ENCODE assay signal across 12 mouse cellular contexts in the genomic region with DNA sequence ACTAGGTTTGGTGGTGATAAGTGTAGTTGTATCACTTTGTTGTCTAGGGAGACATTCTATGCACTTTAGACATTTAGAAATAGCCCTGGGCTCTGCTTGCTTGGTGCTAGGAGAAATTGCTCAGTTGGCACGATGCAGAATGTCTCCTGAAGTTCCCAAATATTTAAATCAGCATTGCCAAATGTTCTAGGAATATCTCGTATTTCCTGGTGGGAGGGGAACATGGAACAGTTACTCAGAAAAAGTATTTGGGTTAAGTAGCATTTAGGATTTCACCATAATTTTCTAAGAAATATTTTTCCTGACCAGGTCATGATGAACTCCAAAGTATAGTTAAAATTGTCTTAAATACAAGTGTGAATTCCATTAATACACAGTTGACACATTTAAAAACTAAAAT. TPM values are rescaled to one million over a fixed set of nuclear protein-coding genes. Genes with fewer than 3 reads are reported as not detected.
"Had no signal": no experiment of that assay in that cellular context is flagged by ENCODE, and none has a peak within 500 bp of the region (broad histone marks: within the 10 kb centered on the region; RNA-seq: fewer than 3 reads in every experiment).

No protein-coding gene starts in this region.

- H3K9me3 ChIP-seq: limb, embryonic 10.5 days; liver, embryonic 12.5 days; megakaryocyte, embryonic 14.5 days; midbrain, embryonic 12.5 days; stomach, embryonic 15.5 days had no signal

- H3K9ac ChIP-seq: liver, embryonic 12.5 days; midbrain, embryonic 12.5 days; stomach, embryonic 15.5 days had no signal

- H3K27ac ChIP-seq: kidney, postnatal 0 days; left cerebral cortex, adult 2 months; limb, embryonic 10.5 days; liver, embryonic 12.5 days; macrophage; midbrain, embryonic 12.5 days; stomach, embryonic 15.5 days had no signal

- DNase-seq: lung, postnatal 14 days; right cerebral cortex, postnatal 14 days; thymus, adult 2 months; thymus, postnatal 25 days had no signal

- H3K4me2 ChIP-seq: liver, embryonic 12.5 days; midbrain, embryonic 12.5 days; stomach, embryonic 15.5 days had no signal

- H3K36me3 ChIP-seq: liver, embryonic 12.5 days; midbrain, embryonic 12.5 days; stomach, embryonic 15.5 days had no signal

- ATAC-seq: liver, embryonic 12.5 days had no signal

- H3K4me3 ChIP-seq: left cerebral cortex, adult 2 months; limb, embryonic 10.5 days; liver, embryonic 12.5 days; megakaryocyte, embryonic 14.5 days; midbrain, embryonic 12.5 days; stomach, embryonic 15.5 days had no signal

- H3K27me3 ChIP-seq: liver, embryonic 12.5 days; megakaryocyte, embryonic 14.5 days; midbrain, embryonic 12.5 days; stomach, embryonic 15.5 days had no signal

- H3K4me1 ChIP-seq: limb, embryonic 10.5 days; liver, embryonic 12.5 days; megakaryocyte, embryonic 14.5 days; midbrain, embryonic 12.5 days; stomach, embryonic 15.5 days had no signal

RNA-seq across cellular contexts. Expression of gene Gulp1, which starts 25.3 kb away (rescaled TPM):
- polyA plus RNA-seq: macrophage had no signal
